Mouse (Mus musculus) myocyte (in vitro differentiated cells): Measurements from ENCODE around the gene Osbpl3. TPM values are rescaled to one million over a fixed set of nuclear protein-coding genes. Genes with fewer than 3 reads are reported as not detected.

Experiments
- H3K27me3 ChIP-seq: one replicate; pipeline ENCODE4 v1.6.1; 2011; ENCODE audit not compliant: control insufficient read depth, insufficient read depth, insufficient read length
- H3K36me3 ChIP-seq: one replicate; pipeline ENCODE4 v1.6.1; 2011; ENCODE audit not compliant: control insufficient read depth, insufficient read depth
- H3K4me2 ChIP-seq: one replicate; pipeline ENCODE4 v1.6.1; 2011; ENCODE audit warnings: low read depth, control low read depth
- H3K4me3 ChIP-seq: one replicate; pipeline ENCODE4 v1.5.1; 2011; ENCODE audit warnings: mild to moderate bottlenecking, control low read depth, moderate library complexity
- H3K79me2 ChIP-seq: one replicate; pipeline ENCODE4 v1.6.1; 2011; ENCODE audit not compliant: control insufficient read depth, insufficient read depth
- H3ac ChIP-seq: one replicate; pipeline ENCODE4 v1.6.1; 2011; ENCODE audit not compliant: control insufficient read depth, insufficient read length
- CEBPB ChIP-seq: IDR thresholded peaks from 2 replicates; pipeline ENCODE4 v1.6.1; 2011; ENCODE audit warnings: mild to moderate bottlenecking, moderate library complexity; ENCODE audit not compliant: poor library complexity, insufficient read depth, severe bottlenecking
- E2F4 ChIP-seq: IDR thresholded peaks from one replicate; pipeline ENCODE4 v1.6.1; 2011; ENCODE audit warnings: mild to moderate bottlenecking, control low read depth, moderate library complexity; ENCODE audit not compliant: insufficient read depth
- MAX ChIP-seq: IDR thresholded peaks from one replicate; pipeline ENCODE4 v1.6.1; 2011; ENCODE audit warnings: low read depth, mild to moderate bottlenecking, control low read depth
- MYOD1 ChIP-seq, 3 experiments: IDR thresholded peaks; one replicate each; pipeline ENCODE4 v1.6.1; 2011; ENCODE audit warnings: control low read depth in 2 of 3, low read depth in 2 of 3, mild to moderate bottlenecking in 2 of 3, moderate library complexity in 1 of 3; ENCODE audit not compliant: insufficient read length in 2 of 3, control insufficient read depth in 1 of 3
- MYOG ChIP-seq, 3 experiments: IDR thresholded peaks; one replicate each; pipeline ENCODE4 v1.6.1; 2011; ENCODE audit warnings: control low read depth in 2 of 3, low read depth in 2 of 3, mild to moderate bottlenecking in 2 of 3; ENCODE audit not compliant: insufficient read length in 2 of 3, control insufficient read depth in 1 of 3, insufficient read depth in 1 of 3
- POLR2A ChIP-seq: IDR thresholded peaks from one replicate; pipeline ENCODE4 v1.6.1; 2011; ENCODE audit warnings: low read depth, mild to moderate bottlenecking, control low read depth, moderate library complexity; ENCODE audit not compliant: insufficient read length
- POLR2AphosphoS2 ChIP-seq: IDR thresholded peaks from one replicate; pipeline ENCODE4 v1.6.1; 2011; ENCODE audit warnings: low read depth, control low read depth; ENCODE audit not compliant: insufficient read length
- REST ChIP-seq: IDR thresholded peaks from one replicate; pipeline ENCODE4 v1.6.1; 2011; ENCODE audit warnings: mild to moderate bottlenecking, control low read depth, moderate library complexity; ENCODE audit not compliant: insufficient read depth, insufficient read length
- SRF ChIP-seq: IDR thresholded peaks from one replicate; pipeline ENCODE4 v1.6.1; 2011; ENCODE audit warnings: low read depth; ENCODE audit not compliant: control insufficient read depth, insufficient read length
- TCF12 ChIP-seq: IDR thresholded peaks from one replicate; pipeline ENCODE4 v1.6.1; 2011; ENCODE audit warnings: mild to moderate bottlenecking, control low read depth; ENCODE audit not compliant: poor library complexity, insufficient read depth, severe bottlenecking
- TCF3 ChIP-seq: IDR thresholded peaks from one replicate; pipeline ENCODE4 v1.6.1; 2011; ENCODE audit warnings: low read depth, control low read depth; ENCODE audit not compliant: insufficient read length
- USF1 ChIP-seq: IDR thresholded peaks from one replicate; pipeline ENCODE4 v1.6.1; 2011; ENCODE audit warnings: low read depth, mild to moderate bottlenecking, control low read depth, moderate library complexity
- polyA plus RNA-seq: library from polyadenylated mRNA; unstranded; fragments of >200 nt; fragmentation: generic; extraction: Trizol; gene quantifications from one replicate; pipeline ENCODE4 v1.2.1, GENCODE M21; 2012; ENCODE audit warnings: missing spikeins

Gene Osbpl3
- polyA plus RNA-seq, 1 experiment, result 8.9 TPM

DNA sequence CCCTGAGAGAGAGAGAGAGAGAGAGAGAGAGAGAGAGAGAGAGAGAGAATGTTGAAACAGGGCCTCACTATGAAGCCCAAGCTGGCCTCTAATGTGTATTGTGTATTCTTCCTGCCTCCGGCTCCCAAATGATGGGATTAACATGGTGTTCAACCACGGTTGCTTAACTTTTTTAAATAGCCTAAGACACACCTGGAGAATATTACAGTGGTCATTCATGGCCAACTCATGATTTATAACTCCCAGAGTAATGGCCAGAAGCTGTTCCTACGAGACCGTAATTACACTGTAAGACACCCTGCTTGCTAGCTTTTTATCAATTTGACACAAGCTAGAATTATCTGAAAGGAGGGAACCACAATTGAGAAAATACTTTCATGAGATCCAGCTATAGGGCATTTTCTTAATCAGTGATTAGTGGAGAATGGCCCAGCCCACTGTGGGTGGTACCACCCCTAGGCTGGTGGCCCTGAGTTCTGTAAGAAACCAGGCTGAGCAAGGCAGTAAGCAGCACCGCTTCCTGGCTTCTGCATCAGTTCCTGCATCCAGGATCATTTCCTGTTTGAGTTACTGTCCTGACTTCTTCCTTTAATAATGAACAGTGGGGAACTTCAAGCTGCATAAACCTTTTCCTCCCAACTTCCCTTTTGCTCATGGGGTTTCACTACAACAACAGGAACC, 115.6 kb downstream of the Osbpl3 start:
- Histone ChIP-seq H3K27me3 (no peaks in the 10 kb centered on the region), H3K36me3 (peaks cover 8% of the 10 kb centered on the region), H3K4me2 (no peak overlapping the region), H3K79me2 (no peaks in the 10 kb centered on the region), H3ac (no peak overlapping the region), H3K4me3 (no peak overlapping the region)
- TF ChIP-seq USF1 (no peak), POLR2AphosphoS2 (no peak), SRF (no peak), CEBPB (no peak), TCF12 (no peak), MYOD1 (IDR thresholded peaks at IDR 0.05; ENCODE audit: control insufficient read depth in 1 of 3, insufficient read length in 2 of 3, low read depth in 2 of 3) (no peak), MYOG (IDR thresholded peaks at IDR 0.05; ENCODE audit: control insufficient read depth in 1 of 3, insufficient read depth in 1 of 3, insufficient read length in 2 of 3, low read depth in 2 of 3) (no peak), REST (no peak), TCF3 (no peak), MAX (no peak), POLR2A (no peak)

DNA sequence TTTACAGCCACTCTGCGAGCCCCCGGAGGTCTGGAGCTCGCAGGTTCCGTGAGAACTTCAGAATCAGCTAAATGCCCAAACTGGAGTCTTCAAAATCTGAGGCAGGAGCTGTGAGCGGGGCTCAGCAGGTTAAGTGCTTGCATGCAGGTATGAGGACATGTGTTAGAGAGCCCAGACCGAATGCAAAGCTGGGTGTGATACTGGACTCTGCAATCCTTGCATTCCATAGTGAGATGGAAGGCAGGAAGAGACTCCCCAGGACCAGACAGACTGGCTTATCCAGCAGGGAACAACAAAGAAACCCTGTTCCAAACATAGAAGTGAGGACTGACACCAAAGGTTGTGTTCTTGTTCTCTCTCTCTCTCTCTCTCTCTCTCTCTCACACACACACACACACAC, 118.6 kb downstream of the Osbpl3 start:
- no peak overlapping the region for H3K4me3 ChIP-seq
- no peaks in the 10 kb centered on the region for H3K36me3 ChIP-seq
- H3ac ChIP-seq, result no peak overlapping the region
- TF ChIP-seq E2F4 (no peak), REST (no peak), TCF12 (no peak), POLR2AphosphoS2 (no peak), MYOD1 (IDR thresholded peaks at IDR 0.05; ENCODE audit: control insufficient read depth in 1 of 3, insufficient read length in 2 of 3, low read depth in 2 of 3) (no peak), CEBPB (no peak), SRF (no peak), POLR2A (no peak), USF1 (no peak), TCF3 (no peak), MAX (no peak), MYOG (IDR thresholded peaks at IDR 0.05; ENCODE audit: control insufficient read depth in 1 of 3, insufficient read depth in 1 of 3, insufficient read length in 2 of 3, low read depth in 2 of 3) (no peak)
- H3K4me2 ChIP-seq, result no peak overlapping the region
- no peaks in the 10 kb centered on the region for H3K27me3 ChIP-seq
- H3K79me2 ChIP-seq, result no peaks in the 10 kb centered on the region

DNA sequence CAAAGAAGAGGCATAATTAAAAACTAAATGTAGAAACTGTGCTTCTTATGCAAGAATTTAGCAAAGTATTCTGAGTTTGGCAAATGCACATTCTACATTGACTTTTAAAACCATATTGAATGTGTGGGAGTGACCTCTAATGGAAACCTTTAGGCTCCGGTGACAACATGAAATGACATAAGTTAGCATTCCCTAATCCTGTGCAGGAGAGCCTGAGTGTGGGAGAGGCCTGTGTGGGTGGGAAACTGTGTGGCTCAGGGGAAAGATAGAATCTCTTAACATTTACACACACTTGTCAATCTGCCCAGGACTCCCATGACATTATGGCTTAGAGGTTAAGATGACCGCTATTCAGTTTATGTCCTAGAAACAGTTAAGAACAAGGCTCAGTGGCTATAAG, 119.6 kb downstream of the Osbpl3 start:
- H3K36me3 ChIP-seq, result no peaks in the 10 kb centered on the region
- no peaks in the 10 kb centered on the region for H3K27me3 ChIP-seq
- no peak overlapping the region for H3ac ChIP-seq
- H3K4me3 ChIP-seq, result no peak overlapping the region
- H3K79me2 ChIP-seq, result no peaks in the 10 kb centered on the region
- no peak for TF ChIP-seq TCF12
- no peak for TF ChIP-seq MAX
- no peak for TF ChIP-seq E2F4
- TF ChIP-seq MYOG (IDR thresholded peaks at IDR 0.05; ENCODE audit: control insufficient read depth in 1 of 3, insufficient read depth in 1 of 3, insufficient read length in 2 of 3, low read depth in 2 of 3), result no peak
- no peak for TF ChIP-seq SRF
- TF ChIP-seq TCF3, result no peak
- no peak for TF ChIP-seq POLR2A
- no peak for TF ChIP-seq USF1
- TF ChIP-seq POLR2AphosphoS2, result no peak
- TF ChIP-seq REST, result no peak
- TF ChIP-seq MYOD1 (IDR thresholded peaks at IDR 0.05; ENCODE audit: control insufficient read depth in 1 of 3, insufficient read length in 2 of 3, low read depth in 2 of 3), result no peak
- no peak for TF ChIP-seq CEBPB
- H3K4me2 ChIP-seq, result no peak overlapping the region

DNA sequence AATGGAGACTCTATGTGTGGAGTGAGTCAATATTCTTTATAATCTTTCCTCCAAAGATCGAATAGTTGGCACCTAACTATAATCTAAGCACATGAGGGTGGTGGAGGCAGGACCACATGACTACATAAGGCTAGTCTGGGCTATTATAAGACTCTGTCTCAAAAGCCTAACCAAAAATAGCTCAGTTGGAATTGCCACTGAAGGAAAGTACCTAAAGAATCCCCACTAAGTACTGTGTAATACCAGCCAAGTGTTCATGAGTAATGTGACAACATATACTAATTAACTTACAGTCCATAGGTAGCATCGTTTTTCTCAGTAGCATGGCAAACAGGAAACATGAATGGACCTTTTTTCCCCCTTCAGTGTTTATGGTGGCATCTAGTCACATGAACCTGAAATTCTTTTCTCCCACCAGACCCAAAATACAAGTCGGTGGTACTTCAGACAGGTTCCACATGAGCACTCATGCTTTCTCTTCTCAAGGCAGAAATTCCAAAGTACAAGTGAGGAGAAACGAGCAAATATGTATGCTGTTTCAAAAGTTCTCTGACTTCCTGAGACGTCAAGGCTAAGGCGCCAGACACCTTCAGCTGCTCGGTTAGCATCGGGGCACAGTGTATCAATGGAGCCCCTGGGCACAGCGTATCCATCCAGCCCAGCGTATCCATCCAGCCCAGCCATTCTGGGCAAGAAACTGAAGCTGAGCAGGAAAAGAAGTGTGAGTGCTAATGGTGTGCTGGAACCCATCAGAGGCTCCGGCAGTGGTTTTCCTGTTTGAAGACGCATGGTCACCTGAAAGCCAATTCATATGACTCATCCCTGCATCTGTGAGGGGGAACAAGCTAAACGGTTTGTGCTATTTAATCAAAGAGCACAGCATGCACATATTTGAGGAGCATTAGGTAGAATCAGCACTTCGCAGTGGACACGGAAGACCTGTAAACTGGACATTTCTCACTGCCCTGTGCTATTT, 120.9 kb downstream of the Osbpl3 start:
- no peaks in the 10 kb centered on the region for H3K79me2 ChIP-seq
- H3K27me3 ChIP-seq, result no peaks in the 10 kb centered on the region
- no peak for TF ChIP-seq E2F4
- no peak for TF ChIP-seq TCF12
- TF ChIP-seq SRF, result no peak
- TF ChIP-seq POLR2AphosphoS2, result no peak
- TF ChIP-seq MYOG (IDR thresholded peaks at IDR 0.05; ENCODE audit: control insufficient read depth in 1 of 3, insufficient read depth in 1 of 3, insufficient read length in 2 of 3, low read depth in 2 of 3), result no peak
- no peak for TF ChIP-seq USF1
- TF ChIP-seq REST, result no peak
- TF ChIP-seq CEBPB, result no peak
- TF ChIP-seq TCF3, result no peak
- no peak overlapping the region for H3ac ChIP-seq
- no peak overlapping the region for H3K4me2 ChIP-seq
- H3K36me3 ChIP-seq, result no peaks in the 10 kb centered on the region
- no peak overlapping the region for H3K4me3 ChIP-seq
